Mouse (Mus musculus) ES-E14 (cell line): ENCODE results near the gene Ttc9c.

Experiments used
- CHD2 ChIP-seq: IDR thresholded peaks from 2 replicates; pipeline ENCODE4 v1.6.1; 2014; ENCODE audit warnings: mild to moderate bottlenecking, low read depth, low read length, inconsistent platforms
- HCFC1 ChIP-seq: IDR thresholded peaks from 2 replicates; pipeline ENCODE4 v1.6.1; 2012; ENCODE audit warnings: low read length, inconsistent platforms, borderline replicate concordance; ENCODE audit not compliant: insufficient read depth
- MAFK ChIP-seq: IDR thresholded peaks from 2 replicates; pipeline ENCODE4 v1.6.1; 2014; ENCODE audit warnings: mild to moderate bottlenecking, low read depth, low read length, inconsistent platforms; ENCODE audit not compliant: insufficient read depth
- ZC3H11A ChIP-seq: IDR thresholded peaks from 2 replicates; pipeline ENCODE4 v1.6.1; 2012; ENCODE audit warnings: low read depth, mild to moderate bottlenecking, inconsistent platforms, low read length, borderline replicate concordance
- ZNF384 ChIP-seq: IDR thresholded peaks from 2 replicates; pipeline ENCODE4 v1.6.1; 2012; ENCODE audit warnings: low read depth, low read length, inconsistent platforms

DNA sequence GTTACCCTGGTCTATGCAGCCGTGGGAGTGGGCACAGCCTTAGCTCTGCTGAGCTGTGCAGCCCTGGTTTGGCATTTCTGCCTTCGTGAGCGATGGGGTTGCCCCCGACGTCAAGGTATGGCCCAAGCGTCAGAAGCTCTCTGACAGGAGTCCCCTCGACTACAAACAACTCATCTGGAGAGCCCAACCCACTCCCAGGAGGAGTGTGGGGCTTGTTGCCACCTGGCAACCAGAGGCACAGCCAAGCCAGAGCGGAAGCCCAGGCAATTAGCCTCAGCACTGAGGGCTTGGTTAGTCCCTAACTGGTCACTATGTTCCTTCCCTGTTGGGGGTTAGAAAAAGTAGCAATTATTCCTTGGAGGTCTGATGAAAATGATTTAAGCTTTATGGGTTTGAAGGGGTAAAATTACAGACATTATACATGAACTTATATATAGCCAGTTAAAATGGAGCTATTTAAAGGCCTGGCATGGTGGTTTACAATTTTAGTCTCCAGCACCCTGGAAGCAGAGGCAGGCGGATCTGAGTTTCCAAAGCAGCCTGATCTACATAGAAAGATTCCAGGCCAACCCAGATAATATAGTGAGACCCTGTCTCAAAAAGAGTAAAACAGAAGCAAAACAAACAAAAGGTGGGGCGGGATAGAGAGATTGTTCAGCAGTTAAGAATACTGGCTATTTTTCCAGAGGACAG is 33.2 kb upstream of the Ttc9c start:
- TF ChIP-seq CHD2 (no peak), ZNF384 (no peak), ZC3H11A (no peak), MAFK (no peak), HCFC1 (no peak)
